Mouse (Mus musculus) v-Abl transformed pro-B cells (cell line): Measurements from ENCODE around the gene Trpm8.

ENCODE experiments used
- in situ Hi-C, 2 experiments: fragments of 400-800 bp; cut with MboI; formaldehyde crosslinking; loops; one replicate each; pipeline ENCODE4 v1.15.1; 2025; ENCODE audit not compliant: unreplicated experiment in 2 of 2

Trpm8 gene

DNA sequence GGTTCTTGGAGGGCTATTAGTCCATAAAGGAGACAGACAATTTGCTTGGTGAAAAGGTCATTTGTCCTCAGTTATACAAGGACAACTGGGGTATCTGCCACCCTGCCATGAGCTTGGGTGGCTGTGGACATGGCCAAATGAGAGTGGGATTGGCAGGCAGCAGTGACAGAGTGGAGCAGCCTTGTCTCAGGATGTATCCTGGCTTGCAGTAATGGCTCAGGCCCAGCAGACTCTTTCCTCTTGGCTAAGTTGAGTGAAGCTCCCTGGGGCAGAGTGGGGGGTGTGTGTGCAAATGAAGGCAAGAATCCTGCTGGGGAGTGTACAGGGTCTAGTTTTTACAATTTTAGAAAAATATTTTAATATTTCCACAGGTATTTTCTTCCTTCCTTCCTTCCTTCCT, 44.7 kb downstream of the Trpm8 start:
- in situ Hi-C loops, result no loop called here

DNA sequence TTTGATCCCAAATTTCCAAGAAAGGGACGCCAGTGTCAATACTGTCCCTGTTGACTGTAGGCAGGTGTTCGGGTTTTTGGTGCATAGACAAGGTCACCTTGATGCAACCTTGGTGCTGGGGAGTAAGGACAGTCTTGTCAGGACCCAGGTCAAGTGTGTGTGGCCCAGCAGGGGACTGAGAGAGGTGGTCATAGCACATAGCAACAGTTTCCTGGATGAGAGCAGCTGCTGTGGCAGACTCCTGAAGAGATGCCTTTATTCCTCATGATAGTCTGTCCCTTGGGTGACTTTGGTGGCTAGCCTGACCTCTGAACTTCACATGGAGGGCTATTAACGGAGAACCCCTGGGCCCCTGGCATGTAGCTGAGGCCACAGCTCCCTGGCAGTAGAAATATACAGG, 45.6 kb downstream of the Trpm8 start:
- in situ Hi-C loops, result no loop called here

DNA sequence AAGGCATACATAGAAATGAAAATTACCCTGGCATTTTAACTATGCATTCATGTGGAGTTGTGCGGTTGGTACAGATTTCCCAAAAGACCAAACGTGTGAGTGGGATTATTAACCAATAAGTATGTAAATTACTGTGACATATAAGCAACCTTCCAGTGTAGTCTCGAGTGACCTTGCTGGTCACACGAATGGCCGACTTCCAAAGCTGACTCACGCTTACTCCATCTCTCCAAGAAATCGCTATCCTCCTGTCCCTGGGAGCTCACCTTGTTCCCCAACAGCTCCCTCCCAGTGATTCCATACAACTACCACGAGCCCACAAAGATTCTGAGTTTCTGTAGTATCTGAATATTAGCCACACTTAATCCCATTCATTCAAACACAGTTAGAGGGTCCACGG, 62.0 kb downstream of the Trpm8 start:
- in situ Hi-C loops, result loop anchor here in 1 of 2 experiments (25.0 kb wide), 1 partner anchor 1227 kb away; the partner anchor contains the start of genes Akp3 and Alpi

DNA sequence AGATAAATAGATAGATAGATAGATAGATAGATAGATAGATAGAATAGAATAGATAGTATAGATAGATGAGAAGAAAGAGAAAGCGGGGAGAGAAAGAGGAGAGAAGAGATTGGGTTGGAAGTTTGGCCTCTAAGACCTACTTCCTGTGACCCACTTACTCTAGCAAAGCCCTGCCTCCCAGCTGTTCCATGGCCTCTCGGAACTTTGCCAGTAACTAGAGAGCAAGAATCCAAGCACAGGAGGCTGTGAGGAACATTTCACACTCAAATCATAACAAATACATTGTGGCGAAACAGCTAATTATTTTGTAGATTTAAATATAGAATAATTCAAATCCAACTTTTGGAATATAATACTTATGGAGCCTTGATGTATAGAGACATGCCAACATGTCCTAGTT, 65.2 kb downstream of the Trpm8 start:
- in situ Hi-C loops, result loop anchor here in 1 of 2 experiments (25.0 kb wide), 1 partner anchor 1230 kb away; the partner anchor contains the start of genes Akp3 and Alpi

DNA sequence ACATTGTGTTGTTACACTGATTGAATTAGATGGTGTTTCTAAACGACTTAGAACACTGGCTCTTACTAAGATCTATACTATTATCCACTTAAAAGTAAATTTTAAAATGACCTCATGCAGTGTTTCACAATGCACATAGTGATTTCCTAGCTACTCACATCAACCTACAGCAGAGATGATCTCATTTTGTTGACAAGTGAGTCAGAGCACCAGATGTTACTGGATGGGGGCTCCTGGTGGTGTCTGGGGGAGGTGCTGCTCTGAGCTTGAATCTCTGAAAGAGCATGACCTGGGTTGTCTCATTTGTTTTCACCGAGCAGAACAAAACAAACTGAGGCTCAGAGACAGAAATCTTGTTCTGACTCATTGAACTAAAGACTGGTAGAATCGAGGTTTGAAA, 68.1 kb downstream of the Trpm8 start:
- in situ Hi-C loops, result loop anchor here in 1 of 2 experiments (25.0 kb wide), 1 partner anchor 1233 kb away; the partner anchor contains the start of genes Akp3 and Alpi

DNA sequence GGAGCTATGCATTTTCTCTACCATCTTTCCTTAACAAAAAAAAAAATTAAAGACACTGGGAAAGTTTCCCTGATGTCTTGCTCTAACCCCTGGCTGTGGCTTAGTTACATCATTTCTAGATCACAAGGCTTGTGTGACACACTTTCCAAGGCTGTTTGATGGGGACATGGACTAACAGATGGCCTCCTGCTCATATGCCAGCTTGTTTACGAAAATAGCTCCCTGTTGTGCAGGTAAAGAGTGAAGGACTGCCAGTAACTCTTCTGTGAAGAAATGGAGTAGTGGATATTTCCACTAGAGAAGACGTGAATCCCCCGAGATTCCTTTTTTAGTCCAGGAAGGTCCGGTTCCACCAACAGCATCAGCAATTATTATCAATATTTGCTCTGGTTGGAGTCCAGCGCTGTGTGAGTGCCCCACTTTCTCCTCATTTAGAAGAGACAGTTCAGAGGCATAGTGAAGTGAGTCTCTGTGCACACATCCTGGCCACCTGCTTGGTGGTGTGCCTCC, 71.1 kb downstream of the Trpm8 start:
- in situ Hi-C loops, result loop anchor here in 1 of 2 experiments (25.0 kb wide), 1 partner anchor 1236 kb away; the partner anchor contains the start of genes Akp3 and Alpi

DNA sequence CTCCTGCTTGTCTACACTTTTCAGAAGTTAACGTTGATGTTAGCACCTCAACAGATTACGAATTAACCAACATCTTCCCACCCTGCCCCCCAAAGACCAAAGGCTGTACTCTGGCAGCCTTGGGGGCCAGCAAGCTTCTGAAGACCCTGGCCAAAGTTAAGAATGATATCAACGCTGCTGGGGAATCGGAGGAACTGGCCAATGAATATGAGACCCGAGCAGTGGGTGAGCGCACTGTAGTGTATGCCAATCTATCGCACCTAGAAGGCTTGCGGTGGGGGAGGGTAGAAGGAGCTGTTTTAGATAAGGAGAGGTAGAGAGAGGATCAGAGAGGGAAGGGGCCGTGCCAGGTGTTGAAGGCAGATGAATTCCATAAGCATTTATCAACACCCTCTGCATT, 73.3 kb downstream of the Trpm8 start:
- in situ Hi-C loops, result no loop called here

DNA sequence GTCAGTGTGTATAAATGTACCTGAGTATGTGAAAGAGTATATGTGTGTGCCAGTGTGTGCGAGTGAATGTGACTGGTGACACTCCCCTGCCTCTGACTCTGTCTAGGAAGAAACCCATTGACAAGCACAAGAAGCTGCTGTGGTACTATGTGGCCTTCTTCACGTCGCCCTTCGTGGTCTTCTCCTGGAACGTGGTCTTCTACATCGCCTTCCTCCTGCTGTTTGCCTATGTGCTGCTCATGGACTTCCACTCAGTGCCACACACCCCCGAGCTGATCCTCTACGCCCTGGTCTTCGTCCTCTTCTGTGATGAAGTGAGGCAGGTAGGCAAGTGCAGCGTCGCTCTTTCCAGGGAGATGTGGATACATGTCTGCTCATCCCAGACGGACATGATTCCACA, 77.6 kb downstream of the Trpm8 start:
- in situ Hi-C loops, result no loop called here

DNA sequence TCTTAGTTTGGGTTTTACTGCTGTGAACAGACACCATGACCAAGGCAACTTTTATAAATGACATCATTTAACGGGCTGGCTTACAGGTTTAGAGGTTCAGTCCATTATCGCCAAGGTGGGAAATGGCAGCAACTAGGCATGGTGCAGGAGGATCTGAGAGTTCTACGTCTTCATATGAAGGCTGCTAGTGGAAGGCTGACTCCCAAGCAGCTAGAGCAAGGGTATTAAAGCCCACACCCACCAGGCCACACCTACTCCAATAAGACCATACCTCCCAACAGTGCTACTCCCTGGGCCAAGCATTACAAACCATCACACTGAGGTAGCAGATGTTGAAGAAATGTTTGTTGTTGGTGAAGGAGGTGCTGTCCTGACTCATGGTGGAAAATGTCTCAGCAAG, 78.2 kb downstream of the Trpm8 start:
- in situ Hi-C loops, result no loop called here

DNA sequence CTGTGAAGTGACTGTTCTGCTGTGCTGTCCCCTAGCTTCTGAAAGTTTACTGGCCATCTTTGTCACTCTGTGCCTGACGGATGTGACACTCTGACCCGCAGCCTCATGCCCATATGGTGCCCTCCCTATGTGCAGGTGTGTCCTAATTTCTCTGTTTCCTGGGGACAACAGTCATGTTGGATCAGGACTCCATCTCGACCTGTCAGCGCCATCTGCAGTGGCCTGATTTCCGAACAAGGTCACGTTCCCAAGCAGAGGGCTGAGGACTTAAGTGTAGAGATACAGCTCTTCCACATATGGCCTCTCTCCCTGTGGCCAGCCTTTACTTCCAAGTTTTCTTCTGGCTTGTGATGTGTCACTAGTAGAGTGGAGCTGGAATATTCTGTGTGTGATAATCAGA, 79.2 kb downstream of the Trpm8 start:
- in situ Hi-C loops, result no loop called here

DNA sequence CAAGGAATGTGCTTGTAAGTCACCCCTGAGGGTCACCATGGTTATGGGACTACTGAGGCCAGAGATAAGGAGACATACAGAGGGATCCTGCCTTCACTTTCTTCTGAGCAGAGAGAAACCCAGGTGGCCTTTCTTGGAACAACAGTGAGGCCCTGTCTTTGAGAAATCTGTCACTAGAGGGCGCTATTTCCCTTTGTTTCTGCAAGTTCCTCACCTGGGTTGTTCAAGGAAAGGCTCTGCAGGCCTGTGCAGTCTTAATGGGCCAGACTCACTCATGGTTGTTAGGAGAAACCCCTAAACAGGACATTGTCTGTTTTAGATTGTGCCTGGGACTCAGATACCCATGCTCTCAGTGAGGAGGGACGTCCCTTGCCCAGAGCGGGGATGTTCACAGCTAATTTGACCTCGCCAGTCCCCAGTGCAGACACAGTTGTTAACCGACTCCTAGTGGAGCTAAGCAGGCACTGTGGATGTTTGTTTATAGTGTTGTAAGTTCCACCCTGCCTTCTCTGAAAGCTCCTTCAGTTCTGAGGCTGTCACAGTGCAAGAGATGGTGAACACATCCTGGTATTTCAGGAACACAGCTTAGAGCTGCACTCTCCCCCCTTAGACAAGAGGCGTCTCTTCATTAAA, 80.1 kb downstream of the Trpm8 start:
- in situ Hi-C loops, result no loop called here

DNA sequence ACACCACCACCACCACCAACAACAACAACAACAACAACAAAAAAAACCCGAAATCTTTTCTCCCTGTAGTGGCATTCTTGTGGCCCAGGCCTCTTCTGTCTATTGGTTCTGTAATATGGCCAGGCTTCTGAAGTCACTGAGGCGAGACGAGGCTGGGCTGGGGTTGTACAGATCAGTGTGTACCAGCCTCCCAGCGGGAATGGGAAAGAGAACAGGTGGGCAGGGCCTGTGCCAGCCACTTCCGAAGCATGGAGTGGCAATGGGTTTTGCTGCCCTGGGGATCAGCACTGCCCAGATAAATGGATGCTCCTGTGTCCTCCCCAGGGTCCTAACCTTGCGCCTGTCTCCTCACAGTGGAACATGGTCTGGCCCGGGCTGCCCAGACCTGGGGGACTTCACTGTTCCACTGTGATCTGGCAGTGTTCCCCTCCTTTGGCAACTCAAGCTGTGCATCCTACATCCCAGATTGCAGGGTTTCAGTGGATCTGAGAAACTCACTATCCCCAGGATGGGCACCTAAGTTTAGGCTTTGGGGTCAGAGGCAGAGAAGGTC, 80.7 kb downstream of the Trpm8 start:
- in situ Hi-C loops, result no loop called here

DNA sequence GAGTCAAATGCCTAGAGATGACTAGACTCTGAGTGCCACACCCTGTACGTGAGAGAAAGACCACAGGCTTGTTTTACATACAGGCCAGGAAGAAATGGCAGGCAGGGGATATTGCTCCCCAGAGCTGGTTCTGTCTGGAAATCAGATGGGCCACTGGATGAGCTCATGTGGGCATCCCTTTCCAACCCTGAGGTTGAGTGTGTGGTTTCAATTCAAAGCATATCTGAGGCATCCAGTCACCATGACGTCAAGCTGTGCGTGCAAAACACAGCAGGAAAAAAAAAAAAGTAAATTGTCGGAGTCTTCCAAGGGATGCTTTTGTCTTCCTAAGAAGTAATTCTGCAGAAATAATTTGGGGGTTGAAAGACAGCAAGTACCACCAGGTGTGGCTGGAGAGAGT, 83.6 kb downstream of the Trpm8 start:
- in situ Hi-C loops, result no loop called here

DNA sequence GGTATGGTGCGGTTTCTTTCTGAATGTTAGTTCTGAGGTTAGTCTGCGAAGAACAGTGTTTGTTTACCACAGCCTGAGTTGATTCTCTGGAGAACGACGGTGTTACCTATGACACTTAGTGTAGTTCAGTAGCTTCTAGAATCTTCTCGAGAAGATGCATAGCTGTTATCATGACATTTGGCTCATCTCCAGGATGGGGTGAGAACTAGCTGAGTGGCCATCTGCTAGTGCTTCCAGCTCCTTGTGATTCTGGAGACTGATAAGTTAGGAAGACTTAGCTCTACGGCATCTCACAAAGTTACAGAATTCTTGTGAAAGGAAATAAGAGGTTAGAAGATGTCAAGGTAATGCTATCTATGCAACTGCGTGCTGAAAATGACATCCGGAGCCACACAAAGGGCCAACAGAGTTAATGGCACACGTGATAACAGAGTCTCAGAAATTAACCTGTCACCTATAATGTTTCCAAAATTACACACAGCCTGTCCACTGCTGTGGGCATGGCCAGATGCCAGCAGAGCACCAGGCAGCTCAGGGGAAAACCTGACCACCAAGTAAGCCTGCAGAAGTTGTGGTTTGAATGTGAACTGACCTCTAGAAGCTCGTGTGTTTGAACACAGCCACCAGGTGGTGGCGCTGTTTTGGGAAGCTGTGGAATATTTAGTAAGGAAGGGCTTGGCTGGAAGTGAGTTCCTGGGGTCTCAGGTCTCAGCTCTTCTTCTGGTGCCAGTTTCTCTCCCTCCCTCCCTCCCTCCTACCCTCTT, 89.6 kb downstream of the Trpm8 start:
- in situ Hi-C loops, result no loop called here

DNA sequence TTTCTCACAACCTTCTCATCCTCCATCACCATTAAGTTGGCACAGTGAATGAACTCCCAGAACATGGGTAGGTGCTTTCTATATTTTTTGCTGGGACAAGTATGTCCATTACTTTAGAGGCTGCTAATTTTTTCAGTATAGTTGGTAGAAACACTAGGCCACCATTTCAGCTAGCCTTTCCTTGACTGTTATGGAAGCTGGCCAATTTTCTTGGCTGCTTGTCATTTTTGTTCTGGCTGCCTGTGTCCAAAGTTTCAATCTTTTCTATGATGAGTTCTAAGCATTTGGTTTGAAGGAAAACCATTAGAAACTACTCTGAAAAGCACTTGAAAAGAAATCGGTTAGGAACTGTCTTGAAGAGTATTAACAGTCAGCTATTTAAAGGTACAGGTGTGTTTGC, 101.0 kb downstream of the Trpm8 start:
- in situ Hi-C loops, result no loop called here

DNA sequence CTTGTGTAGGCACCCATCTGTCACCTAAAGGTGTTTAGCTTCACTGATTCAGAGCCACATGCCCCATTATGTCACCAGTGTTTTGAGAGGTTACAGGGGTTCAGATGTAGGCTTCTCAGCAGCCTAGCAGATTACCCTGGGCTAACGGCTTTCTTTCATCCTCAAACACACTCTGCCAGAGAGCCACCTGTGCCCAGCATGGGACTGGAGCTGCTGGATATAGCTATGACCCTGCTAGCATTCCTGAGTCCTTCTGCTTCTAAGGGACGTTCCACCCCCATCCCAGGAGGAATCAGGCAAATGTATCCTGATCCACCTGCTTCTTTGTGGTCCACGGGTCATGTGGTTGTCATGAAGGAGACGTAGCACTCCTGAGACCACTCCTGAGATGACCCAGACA, 114.2 kb downstream of the Trpm8 start:
- in situ Hi-C loops, result no loop called here

DNA sequence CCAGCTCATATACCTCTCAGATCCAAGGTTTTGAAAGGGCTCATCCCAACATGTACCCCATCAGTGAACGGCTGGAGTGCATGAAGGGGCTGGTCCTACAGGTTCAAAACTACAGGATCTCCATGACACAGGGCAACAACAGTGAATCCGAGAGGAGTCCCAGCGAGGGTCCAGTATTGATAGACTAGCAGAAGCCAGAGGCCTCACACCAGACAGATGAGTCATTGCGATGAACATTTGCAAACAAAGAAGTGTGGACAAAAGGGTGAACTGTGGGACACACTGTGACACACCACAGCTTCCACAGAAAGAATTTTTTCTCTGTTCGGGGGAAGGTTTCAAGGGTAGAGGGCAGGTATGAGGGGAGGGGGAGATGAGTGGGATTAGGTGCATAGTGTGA, 115.9 kb downstream of the Trpm8 start:
- in situ Hi-C loops, result no loop called here

DNA sequence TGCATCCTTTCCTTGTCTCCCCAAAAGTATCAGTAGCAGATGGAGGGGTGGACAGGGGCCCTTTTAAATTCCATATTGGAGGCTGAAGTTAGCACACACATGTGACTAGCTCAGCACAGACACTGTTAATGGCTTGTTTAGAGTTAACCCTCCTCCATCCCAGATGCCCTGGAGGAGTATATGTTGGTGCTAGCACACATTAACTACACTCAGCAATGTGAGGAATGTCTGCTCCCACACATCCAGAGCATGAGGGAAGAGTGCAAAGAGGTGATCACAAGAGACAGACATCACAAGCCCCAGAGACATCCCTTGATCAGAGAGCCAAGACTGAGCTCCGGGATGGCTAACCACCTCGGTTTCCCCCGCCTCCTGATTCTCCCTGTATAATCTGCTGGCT, 125.9 kb downstream of the Trpm8 start:
- in situ Hi-C loops, result no loop called here

DNA sequence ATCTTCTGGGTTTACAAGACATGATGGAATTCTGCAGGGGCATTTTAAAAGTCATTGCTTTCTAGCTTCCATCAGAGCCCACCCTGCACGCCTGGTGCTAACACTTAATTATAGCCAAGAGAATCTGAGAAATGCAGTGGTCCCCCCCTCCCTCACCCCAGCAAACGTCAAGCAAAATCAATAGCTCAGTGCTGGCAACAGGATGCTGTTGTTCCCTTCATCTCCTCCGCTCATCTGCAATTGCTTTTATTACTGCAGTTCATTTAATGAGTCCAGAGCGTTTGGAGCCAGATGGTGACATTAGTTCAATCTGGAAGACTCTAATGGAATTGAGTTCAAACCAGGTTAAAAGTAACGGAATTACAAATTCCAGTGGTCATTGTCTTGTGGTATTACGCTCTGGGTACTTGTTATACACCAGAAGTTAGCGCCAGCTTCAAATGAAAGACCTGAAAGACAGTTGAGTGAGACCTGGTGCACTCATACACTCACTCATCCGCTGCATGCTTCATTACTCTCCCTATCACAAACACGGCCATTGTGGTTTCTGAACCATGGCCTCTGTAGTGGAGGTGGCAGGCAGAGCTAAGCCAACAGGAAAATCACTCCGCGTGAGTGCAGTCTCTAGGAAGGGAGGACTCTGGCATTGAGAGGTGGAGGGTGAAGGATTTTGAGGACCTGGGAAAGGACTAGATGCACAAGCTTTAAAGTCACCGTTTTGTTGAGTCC, 128.8 kb downstream of the Trpm8 start:
- in situ Hi-C loops, result no loop called here

DNA sequence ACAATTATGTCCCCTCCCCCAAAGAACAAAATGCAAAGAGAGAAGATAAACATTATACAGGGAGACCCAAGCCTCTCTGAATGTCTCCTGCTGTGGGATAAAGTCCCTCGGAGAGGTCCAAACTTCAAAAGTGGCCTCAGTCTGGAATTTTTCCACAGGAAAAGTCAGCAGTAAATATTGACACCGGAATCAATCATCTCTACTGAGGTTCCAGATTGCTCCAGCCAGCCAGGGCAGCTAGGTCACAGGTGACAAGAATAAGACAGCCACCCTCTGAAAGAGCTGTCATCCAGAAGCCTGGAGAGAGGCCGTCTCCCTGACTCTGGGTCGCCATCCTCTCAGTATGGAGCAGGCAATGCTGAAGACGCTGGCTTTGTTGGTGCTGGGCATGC, 129.3 kb downstream of the Trpm8 start, which contains the start of gene Spp2:
Gene Spp2, plus strand, starts transcription at position 155 of the 392 bp plus-strand sequence.
- in situ Hi-C loops, result no loop called here

DNA sequence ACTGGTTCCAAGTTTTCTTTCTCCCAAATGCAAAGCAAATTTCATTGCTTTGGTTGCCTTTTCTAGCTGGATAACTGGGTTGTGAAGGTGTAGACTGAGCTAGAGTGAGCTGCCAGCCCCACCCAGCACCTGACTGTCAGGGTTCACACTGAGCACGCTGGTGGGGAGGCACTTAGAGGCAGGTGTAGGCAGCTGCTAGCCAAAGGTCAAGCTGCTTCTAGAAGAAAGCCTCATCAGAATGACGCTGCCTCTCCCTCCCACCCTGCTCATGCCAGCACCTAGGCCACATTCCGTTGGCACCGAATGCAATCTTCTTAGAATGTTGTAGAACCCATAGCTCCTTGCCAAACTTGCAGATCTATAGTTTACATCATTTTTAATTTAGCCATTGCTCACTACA, 130.9 kb downstream of the Trpm8 start:
- in situ Hi-C loops, result no loop called here
